Mouse (Mus musculus): ENCODE results near the gene Rgcc.

DNA sequence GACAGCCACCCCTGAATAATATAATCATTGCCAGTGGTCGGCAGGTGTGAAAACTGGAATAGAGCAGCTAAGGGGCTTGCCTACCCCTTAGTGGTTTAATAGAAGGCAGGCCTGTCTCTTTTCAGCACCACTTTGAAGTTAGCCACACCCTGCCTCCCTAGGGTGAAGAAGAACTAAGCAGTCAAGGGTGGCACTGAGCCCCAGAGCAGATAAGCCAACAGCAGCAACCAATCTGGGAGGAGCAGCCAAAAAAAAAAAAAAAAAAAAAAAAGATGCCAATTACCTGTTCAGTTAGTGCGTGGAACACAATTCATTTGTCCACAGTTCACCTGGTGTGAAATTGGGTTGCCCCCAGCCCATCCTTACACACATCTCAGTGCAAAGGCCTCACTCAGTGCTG lies 1.7 kb upstream of the Rgcc start:
- TF ChIP-seq CTCF (IDR thresholded peaks at IDR 0.05): no peak
- no peak for TF ChIP-seq EP300 (IDR thresholded peaks at IDR 0.05)

All from lung, postnatal 0 days (tissue).